Mouse (Mus musculus): ENCODE data around the gene B3gnt3. TPM values are rescaled to one million over a fixed set of nuclear protein-coding genes. Genes with fewer than 3 reads are reported as not detected.
"Not testable (repeated sequence)": the region's sequence is repeated elsewhere in the genome, so short reads cannot be mapped to it uniquely, and the experiment has no call there.

The B3gnt3 gene
- polyA plus RNA-seq (2012; rRNA removed) = 0.45 and 0.46 TPM in 2 replicates

DNA sequence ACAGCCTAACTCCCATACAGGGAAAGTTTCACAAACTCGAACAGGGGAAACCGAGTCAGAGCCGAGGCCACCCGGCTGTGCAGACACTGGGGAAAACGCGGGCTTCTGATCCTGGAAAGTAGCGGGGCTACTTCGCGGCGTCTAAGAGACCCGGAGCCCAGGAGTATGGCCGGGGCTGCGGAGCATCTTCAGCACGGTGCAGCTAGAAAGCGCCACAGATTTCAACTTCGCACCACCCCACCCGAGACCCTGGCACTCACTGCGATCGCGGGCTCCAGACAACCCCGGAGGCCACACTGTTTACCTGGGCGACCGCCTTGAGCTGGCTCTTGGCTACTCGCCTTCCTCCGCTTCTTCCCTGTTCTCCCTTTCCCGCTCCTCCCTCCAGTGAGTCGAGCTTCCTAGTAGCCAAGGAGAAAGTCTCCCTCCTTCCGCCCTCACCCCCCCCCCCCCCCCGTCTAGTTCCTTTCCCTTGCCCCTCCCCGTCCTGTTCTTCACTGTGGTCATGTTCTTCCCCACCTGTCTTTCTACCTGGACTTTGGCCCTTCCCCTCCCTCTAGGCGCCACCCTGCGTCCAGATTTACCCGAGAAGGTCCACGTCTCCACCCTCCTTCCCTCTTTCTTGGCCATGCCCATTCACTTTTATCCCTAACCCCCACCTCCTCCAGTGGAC, at the start of gene B3gnt3:
Gene B3gnt3, minus strand, starts transcription at position 376 of the 673 bp plus-strand sequence.
- no peak for TF ChIP-seq POLR2A (IDR thresholded peaks at IDR 0.05; ENCODE audit: borderline replicate concordance, extremely low read depth, insufficient read depth, insufficient read length, poor library complexity, severe bottlenecking)
- TF ChIP-seq CTCF (IDR thresholded peaks at IDR 0.05; ENCODE audit: borderline replicate concordance, extremely low read depth, insufficient read depth, insufficient read length) = no peak
- no peak for DNase-seq (ENCODE audit: low read depth)

DNA sequence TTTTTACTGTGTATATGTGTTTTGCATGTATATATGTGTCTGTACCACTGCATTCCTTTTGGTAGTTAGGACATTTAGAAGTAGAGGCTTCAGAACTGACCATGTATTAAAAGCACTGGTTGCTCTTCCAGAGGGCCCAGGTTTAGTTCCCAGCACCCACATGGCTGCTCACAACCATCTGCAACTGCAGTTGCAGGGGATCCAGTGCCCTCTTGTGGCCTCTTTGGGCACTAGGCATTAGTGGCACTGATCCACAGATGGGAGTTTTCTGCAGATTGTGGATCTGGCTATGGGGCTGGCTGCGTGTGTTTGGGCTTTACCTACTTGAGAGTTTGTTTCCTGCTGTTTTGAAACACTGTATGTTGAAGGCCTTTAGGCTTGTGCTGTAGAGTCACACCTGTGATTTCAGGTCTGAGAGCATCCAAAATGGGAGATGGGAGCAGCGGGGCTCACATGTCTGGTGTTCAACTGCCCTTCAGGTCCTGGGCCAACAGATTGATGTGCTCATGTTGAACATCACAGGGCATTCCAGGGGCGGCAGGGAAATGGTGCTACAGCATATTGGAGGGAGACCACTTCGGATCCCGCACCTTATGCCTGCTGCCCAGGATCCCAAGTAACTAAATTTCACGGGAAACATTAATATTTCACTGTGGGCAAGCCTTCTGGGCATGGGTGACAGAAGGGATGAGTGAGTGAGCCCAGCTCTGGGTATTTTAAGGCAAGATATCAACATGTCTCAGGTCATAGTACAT, 47.9 kb upstream of the B3gnt3 start:
- DNase-seq (ENCODE audit: low read depth) = not testable (repeated sequence)

DNA sequence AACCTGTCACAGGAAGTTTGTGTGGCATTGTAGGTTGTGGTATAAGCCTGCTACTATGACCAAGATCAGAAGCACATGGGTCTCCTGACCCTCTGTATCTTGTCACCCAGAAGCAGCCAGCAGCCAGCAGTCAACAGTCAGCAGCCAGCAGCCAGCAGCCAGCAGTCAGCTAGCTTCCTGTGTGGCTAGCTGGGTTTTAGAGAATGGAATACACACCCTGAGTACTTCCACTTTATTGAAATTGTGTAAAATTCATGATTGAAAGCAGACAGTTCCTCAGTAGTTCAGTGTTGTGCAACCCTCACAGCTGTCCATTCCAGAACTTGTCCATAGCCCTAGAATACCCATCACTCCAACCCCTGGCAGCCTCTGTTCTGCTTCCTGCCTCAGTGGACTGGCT, 45.5 kb upstream of the B3gnt3 start:
- DNase-seq (ENCODE audit: low read depth) = not testable (repeated sequence)

DNA sequence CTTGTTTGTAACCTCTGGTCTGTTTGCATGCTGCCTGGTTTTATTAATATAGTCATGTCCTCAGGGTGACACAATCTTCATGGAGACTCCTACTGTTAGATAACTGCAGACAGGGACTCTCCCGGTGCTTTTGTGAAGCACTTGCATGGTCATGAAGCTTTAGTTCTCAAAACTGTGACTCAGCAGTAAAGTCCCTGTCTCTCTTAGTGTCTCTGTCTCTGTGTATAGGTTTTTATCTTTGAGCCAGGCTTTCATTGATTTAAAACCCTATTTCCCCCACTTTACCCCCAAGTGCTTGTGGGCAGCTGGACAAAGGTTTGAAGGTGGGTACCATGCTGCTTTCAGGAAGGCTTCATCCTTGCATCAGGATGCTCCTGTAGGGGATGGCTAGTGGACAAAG, 43.7 kb upstream of the B3gnt3 start:
- no peak for DNase-seq (ENCODE audit: low read depth)
- no peak for TF ChIP-seq CTCF (IDR thresholded peaks at IDR 0.05; ENCODE audit: borderline replicate concordance, extremely low read depth, insufficient read depth, insufficient read length)
- no peak for TF ChIP-seq POLR2A (IDR thresholded peaks at IDR 0.05; ENCODE audit: borderline replicate concordance, extremely low read depth, insufficient read depth, insufficient read length, poor library complexity, severe bottlenecking)

DNA sequence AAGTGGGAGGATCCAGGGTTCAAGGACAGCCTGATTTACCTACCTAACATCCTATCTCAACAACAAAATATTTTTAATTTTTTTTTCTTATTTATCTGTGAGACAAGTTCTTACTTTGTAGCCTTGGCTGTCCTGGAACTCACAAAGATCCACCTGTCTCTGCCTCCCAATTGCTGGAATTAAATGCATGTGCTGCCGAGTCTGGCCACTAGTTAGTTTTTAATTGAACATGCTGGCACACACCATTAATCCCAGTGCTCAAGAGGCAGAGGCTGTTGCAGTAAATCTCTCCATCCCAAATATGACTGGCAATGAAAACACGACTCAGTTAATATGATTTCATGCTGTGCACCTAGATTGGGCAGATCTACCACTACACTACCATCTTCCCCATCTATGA, 41.2 kb upstream of the B3gnt3 start:
- TF ChIP-seq CTCF (IDR thresholded peaks at IDR 0.05; ENCODE audit: borderline replicate concordance, extremely low read depth, insufficient read depth, insufficient read length) (0 out of 2 replicates have a peak, but pooled peaks have one; percentile 1), POLR2A (IDR thresholded peaks at IDR 0.05; ENCODE audit: borderline replicate concordance, extremely low read depth, insufficient read depth, insufficient read length, poor library complexity, severe bottlenecking) (no peak)
- DNase-seq (ENCODE audit: low read depth) = no peak

DNA sequence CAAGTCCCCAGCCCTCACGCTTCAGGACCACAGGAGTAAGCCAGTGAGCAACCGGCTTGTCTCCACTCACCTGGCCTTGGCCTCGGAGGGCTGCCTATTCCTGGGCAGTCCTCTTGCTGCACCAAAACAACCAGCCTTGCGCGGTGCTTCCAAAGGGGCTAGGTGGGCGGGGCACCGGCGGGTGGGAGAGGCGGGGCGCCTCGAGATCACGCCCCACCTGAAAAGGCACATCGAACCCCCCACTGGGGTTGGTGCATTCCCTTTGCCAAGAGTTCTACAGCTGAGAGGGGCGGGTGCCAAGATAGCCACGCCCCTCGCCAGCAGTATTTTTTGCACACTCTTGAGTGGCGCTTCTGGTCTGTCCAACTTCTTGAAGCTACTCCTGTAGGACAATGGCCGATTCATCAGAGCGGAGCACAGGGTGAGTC, 40.1 kb upstream of the B3gnt3 start:
- no peak for TF ChIP-seq CTCF (IDR thresholded peaks at IDR 0.05; ENCODE audit: borderline replicate concordance, extremely low read depth, insufficient read depth, insufficient read length)
- TF ChIP-seq POLR2A (IDR thresholded peaks at IDR 0.05; ENCODE audit: borderline replicate concordance, extremely low read depth, insufficient read depth, insufficient read length, poor library complexity, severe bottlenecking) = no peak
- peak; percentile 50 for DNase-seq (ENCODE audit: low read depth)

DNA sequence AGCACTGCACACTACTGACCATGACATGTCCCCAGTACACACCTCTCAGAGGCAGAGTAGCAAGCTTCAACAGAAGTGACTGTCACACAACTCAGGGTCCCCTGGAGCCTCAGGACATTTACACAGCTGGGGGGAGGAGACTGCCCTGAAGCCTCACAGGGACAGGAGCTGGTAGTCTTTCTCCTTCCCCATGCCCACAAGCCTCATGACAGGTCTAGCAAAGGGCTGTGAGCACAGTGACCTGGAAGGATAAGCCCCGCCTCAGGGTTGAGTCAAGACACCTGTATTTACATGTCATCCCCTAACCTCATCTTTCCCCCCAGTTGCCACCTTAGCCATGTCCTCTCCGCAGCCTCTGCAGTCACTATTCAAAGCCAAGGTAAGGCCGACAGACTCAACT, 39.6 kb upstream of the B3gnt3 start:
- no peak for DNase-seq (ENCODE audit: low read depth)
- TF ChIP-seq POLR2A (IDR thresholded peaks at IDR 0.05; ENCODE audit: borderline replicate concordance, extremely low read depth, insufficient read depth, insufficient read length, poor library complexity, severe bottlenecking) = no peak
- TF ChIP-seq CTCF (IDR thresholded peaks at IDR 0.05; ENCODE audit: borderline replicate concordance, extremely low read depth, insufficient read depth, insufficient read length) = no peak

DNA sequence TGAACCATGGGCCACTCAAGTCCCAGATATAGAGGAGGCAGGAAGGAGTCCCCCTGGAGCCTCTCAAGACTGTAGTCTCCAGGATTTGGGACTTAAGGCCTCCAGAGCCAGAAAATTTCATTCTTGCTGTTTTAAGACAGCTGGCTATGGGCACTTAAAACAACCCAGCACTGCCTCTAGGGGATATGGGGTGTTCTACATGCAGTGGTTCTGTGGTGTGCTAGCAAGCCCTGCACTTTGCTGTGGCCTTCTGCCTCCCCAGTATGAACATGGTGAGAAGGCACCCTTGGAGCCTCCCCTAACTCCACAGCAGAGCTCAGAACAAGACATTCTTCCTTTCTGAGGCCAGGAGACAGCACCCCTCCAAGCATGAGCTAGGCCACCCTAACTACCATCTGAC, 36.7 kb upstream of the B3gnt3 start:
- DNase-seq (ENCODE audit: low read depth) = not testable (repeated sequence)

DNA sequence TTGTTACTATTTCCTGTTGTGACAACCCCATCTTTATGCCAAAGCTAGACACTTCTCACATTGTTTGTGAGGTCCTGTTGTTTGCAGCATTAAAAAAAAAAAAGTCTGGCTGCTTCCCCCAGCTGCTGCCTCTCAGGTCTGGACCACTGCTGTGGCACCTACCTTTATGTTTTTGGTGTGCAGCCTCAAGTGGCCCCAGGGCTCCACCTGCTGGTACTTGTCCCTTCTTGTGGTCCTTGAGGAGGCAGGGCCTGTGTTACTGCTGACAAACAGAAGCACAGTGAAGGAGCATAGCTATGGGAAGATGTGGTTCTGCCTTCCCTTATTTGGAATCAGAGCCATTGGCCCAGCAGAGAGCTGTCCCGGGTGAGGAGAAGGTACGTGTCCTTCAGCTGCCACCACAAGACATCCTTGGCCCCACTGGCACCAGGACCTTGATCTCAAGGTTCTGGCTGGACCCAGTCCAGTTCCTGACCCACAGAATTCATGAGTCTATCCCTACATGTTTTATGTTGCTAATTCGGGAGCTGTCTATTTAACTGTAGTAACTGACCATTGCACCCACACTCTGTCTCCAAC, 30.2 kb upstream of the B3gnt3 start:
- TF ChIP-seq POLR2A (IDR thresholded peaks at IDR 0.05; ENCODE audit: borderline replicate concordance, extremely low read depth, insufficient read depth, insufficient read length, poor library complexity, severe bottlenecking) = no peak
- TF ChIP-seq CTCF (IDR thresholded peaks at IDR 0.05; ENCODE audit: borderline replicate concordance, extremely low read depth, insufficient read depth, insufficient read length) = peak; percentile 60

DNA sequence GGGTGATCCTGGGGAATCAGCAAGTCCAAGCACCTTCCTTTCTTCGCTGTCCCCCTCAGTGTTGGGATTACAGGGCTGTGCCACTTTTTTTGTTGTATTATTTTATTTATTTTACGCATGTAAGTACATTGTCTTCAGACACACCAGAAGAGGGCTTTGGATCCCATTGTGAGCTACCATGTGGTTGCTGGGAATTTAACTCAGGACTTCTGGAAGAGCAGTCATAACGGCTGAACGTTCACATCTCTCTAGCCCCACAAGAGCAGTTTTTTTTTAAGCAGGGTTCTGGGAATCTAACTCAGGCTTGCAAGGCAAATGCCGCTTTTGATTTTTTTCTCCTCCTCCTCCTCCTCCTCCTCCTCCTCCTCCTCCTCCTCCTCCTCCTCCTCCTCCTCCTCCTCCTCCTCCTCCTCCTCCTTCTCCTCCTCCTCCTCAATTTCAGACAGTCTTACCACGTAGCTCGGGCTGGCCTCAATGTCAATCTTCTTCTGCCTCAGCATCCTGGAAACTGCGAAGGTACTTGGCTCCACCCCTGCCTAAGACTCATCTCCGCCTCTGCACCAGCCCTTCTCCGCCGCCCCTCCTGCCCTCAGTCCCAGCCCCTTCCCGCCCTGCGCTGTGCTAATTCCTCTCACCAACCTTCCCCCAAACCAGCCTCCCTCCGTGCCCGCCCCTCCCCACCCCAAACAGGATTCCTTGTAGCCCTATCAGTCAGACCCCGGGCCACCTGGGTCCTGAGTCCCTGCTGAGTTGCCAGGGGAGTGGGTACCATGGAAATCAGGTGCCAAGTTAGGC, 27.4 kb upstream of the B3gnt3 start:
- no peak for TF ChIP-seq CTCF (IDR thresholded peaks at IDR 0.05; ENCODE audit: borderline replicate concordance, extremely low read depth, insufficient read depth, insufficient read length)
- DNase-seq (ENCODE audit: low read depth) = peak; percentile 63

More for the DNA sequence above, 30.2 kb upstream of the B3gnt3 start:
- DNase-seq (ENCODE audit: low read depth) = peak; percentile 69

DNA sequence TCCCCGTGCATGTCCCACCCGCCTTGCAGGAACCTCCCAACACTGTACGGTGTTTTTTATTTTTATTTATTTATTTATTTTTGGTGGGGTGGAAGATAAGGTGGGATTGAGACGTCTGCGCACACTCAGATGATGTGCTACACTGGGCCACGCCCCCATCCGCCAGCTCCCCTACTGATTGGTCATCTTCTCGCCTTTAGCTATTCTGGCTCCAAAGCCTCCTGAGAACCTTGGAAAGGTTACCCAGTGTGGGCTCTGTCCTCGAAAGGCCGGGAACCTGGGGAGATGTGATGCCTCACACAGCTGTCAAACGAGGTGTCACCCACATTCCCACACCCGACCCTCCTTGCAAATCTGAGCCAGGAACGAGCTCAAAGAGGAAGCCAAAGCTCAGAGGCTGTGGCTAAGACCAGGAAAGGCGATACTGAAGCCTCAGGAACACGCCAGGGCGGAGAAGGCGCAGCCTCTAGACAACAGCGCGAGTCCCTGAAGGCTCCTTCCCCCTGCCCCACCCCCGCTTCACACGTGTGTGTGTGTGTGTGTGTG, 26.7 kb upstream of the B3gnt3 start:
- no peak for TF ChIP-seq CTCF (IDR thresholded peaks at IDR 0.05; ENCODE audit: borderline replicate concordance, extremely low read depth, insufficient read depth, insufficient read length)
- TF ChIP-seq POLR2A (IDR thresholded peaks at IDR 0.05; ENCODE audit: borderline replicate concordance, extremely low read depth, insufficient read depth, insufficient read length, poor library complexity, severe bottlenecking) = no peak
- DNase-seq (ENCODE audit: low read depth) = peak; percentile 82

Measured in brain, embryonic 14.5 days (tissue).